Mouse (Mus musculus): ENCODE results near the gene Pnkp. TPM values are rescaled to one million over a fixed set of nuclear protein-coding genes. Genes with fewer than 3 reads are reported as not detected.

The Pnkp gene
- polyA plus RNA-seq, 1 experiment = 52.1 TPM

DNA sequence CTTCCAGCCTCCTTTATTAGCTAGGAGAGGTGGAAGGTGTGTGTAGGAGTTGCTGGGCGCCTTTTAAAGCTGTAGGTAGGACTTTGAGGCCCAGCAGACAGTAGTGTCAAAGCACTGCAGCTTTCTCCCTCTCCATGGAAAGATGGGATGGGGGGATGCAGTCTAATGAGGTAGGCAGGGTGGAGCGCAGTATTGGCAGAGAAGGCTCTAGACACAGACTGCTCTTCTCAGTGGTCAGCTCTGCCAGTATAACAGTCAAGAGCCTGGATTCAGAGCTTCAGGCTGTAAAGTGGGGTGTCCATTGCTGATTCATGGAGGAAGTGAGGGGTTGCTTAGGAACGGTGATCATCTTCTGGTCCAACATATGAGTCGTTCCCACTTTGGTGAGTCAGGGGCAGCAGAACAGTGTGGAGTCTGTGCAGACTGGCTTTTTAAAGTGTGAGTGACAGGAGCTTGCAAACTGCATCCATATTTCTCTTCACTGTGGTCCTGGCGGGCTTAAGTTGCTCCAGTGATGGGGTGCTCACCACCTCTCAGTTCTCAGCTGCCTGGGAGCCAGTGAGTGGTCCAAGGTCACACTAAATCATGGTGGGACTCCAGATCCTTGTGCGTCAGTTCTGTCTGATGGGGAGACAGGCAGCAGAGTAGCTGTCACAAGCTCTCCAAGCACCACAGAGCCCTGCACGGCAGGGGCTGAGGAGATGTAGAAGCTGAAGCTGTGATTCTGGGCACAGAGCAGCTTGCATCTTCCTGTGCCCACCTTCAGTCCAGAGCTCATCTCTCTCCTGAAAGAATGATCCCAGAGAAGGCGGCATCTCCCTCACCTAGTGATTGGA, 5.9 kb upstream of the Pnkp start:
- DNase-seq (ENCODE audit: low read depth, low spot score) = no peak
- WGBS = 64% methylated on average over 8 of the region's 8 CpGs

DNA sequence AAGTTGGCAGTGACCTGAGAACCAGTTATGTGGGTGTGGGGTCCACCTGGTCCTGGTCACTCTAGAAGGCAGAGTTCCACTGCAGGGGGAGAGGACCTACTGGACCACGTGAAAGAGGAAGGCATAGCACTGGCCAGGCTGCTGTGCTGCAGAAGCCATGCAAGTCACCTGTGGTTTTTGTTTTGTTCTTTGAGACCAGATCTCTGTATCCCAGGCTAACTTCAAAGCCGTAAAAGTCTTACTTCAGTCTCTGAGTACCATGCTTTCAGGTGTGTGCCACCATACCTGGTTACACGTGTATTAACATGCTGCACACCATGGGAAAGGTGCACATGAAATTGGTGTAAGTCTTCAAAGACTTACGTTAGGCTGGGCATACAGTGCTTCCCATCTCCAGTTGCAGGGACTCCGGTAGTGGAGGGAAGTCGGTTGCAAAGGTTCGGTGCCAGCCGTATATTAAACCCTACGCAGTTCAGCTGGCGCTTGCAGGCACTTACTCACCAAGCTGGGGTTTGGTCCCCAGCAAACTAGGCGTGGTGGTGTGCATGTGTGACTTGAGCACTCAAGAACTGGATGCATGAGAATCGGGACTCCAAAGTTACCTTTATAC, 5.2 kb upstream of the Pnkp start:
- WGBS = 87% methylated on average over 12 of the region's 12 CpGs

DNA sequence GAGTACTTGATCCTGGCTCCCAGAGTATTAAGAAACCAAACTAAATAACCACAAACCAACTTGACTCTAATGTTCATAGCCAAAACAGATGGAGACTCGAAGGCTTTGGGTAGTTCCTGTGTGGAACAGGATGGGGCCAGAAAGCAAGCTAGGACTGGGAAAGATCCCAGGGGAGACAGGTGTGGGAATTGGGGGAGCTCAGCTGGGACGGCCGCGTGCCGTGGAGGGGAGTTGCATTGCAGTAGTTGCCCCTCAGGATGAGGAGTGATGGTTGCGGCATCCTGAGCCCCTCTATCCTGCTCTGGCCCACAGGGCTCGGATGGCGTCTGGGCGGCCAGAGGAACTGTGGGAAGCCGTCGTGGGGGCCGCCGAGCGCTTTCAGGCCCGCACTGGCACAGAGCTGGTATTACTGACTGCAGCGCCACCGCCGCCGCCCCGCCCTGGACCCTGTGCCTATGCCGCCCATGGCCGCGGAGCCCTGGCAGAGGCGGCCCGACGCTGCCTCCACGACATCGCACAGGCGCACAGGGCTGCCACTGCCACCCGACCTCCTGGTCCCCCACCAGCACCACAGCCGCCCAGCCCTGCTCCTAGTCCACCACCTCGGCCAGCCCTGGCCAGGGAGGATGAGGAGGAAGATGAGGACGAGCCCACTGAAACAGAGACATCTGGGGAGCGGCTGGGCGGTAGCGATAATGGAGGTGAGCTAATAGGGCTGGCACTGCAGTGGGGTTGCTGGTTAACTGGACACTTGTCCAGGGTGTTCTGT, 4.5 kb upstream of the Pnkp start:
- no peak for DNase-seq (ENCODE audit: low read depth, low spot score)

More for the DNA sequence above, 5.2 kb upstream of the Pnkp start:
- no peak for DNase-seq (ENCODE audit: low read depth, low spot score)

GRCm38 (mm10) chr7:44853065-44853464, 3.9 kb upstream of the Pnkp start:
- no peak for DNase-seq (ENCODE audit: low read depth, low spot score)
- WGBS = 92% methylated on average over 2 of the region's 2 CpGs

More for the DNA sequence above, 4.5 kb upstream of the Pnkp start:
- 89% methylated on average over 36 of the region's 36 CpGs for WGBS

- WGBS = 15% methylated on average over 26 of the region's 26 CpGs
- no peak for DNase-seq (ENCODE audit: low read depth, low spot score)
These were observed 3.2 kb upstream of the Pnkp start for GRCm38 (mm10) chr7:44853596-44854355.

GRCm38 (mm10) chr7:44854356-44855031, 2.4 kb upstream of the Pnkp start:
- WGBS = under 1% methylated on average over 45 of the region's 45 CpGs
- DNase-seq (ENCODE audit: low read depth, low spot score) = peak; percentile 88

GRCm38 (mm10) chr7:44855036-44855435, 1.9 kb upstream of the Pnkp start:
- 17% methylated on average over 10 of the region's 10 CpGs for WGBS
- DNase-seq (ENCODE audit: low read depth, low spot score) = no peak

DNA sequence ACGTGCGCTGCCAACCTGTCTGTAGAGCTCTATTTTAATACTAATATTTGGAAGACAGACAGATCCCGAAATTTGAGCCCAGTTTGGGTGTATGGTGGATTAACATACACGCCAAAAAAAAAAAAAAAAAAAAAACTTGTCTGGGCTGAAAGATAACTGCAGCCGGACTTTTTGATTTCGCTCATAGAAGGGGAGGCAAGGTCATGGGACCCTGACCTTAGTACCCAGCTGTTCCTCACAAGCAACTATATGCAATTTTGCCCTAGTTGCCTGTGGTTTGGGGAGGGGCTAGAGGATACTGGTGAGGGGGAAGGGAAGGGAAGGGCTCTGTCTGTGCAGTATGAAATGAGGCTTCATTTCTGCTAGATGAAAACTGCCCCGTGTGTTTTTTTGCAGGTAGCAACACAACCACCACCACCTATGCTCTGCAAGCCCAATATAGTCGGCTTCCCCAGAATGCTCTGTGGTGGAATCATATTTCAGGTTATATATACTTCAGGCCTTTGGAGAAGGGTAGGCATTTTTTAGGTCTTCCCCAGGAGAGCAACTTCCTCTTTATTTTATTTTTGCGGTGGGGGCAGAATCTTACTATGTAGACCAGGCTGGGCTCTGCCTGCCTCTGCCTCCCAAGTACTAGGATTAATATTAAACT, 548 bp upstream of the Pnkp start:
- 53% methylated on average over 9 of the region's 9 CpGs for WGBS
- no peak for DNase-seq (ENCODE audit: low read depth, low spot score)

DNA sequence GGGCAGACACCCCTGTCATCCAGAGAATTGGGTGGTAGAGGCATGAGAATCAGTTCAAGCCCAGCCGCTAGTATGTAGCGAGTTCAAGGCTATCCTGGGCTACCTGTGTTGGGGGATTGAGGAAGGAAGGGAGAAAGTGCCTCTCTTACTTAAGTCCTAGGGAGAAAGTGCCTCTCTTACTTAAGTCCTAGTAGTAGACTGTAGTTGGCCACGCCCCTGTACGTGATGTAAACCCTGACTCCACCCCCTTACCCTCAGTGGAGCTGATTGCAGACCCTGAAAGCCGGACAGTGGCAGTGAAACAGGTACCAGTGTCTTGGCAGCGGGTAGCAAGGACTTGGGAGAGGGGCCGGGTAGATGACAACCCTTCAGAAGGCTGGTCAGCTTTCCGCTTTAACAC, 966 bp downstream of the Pnkp start:
- WGBS = 29% methylated on average over 8 of the region's 8 CpGs
- DNase-seq (ENCODE audit: low read depth, low spot score) = no peak

- 88% methylated on average over 11 of the region's 11 CpGs for WGBS
- no peak for DNase-seq (ENCODE audit: low read depth, low spot score)
These were observed 3.0 kb downstream of the Pnkp start for GRCm38 (mm10) chr7:44859896-44860295.

- no peak for DNase-seq (ENCODE audit: low read depth, low spot score)
- WGBS = 55% methylated on average over 22 of the region's 22 CpGs
These were observed 3.9 kb downstream of the Pnkp start for GRCm38 (mm10) chr7:44860576-44861428.

DNA sequence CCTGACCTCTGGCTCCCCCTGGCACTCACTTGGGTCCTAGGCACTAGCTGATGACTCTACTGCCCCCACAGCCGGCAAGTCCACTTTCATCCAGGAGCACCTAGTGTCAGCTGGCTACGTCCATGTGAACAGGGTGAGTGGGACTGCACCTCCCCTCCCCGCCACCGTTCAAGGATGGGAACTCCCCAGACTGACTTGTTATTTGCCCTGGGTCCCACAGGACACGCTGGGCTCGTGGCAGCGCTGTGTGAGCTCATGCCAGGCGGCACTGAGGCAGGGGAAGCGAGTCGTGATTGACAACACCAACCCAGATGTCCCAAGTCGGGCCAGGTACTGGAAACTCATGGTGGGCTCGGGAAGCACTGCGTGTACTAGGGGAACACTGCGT, 4.5 kb downstream of the Pnkp start:
- WGBS = 86% methylated on average over 14 of the region's 14 CpGs

GRCm38 (mm10) chr7:44862434-44862833, 5.5 kb downstream of the Pnkp start:
- DNase-seq (ENCODE audit: low read depth, low spot score) = no peak
- 78% methylated on average over 8 of the region's 8 CpGs for WGBS

More for the DNA sequence above, 4.5 kb downstream of the Pnkp start:
- DNase-seq (ENCODE audit: low read depth, low spot score) = no peak

DNA sequence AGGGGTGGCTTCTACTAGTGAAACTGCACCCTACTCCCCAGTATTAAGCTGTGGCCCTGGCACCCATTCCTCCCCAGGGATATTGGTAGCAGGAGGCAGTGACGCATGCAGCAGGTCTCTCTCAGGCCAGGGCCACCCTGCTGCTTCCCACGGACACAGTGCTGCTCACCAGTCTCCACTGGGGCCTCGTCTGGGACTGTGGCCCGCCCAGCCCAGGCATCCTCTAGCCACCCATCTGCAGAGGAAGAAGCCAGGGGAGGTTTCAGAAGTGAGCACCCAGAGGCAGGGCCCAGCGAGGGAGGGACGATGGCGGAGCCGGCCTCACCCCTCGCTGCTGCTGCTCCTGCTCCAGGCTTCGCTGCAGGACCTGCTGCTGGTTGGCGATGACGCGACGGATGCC, 6.3 kb downstream of the Pnkp start:
- DNase-seq (ENCODE audit: low read depth, low spot score) = no peak
- 90% methylated on average over 14 of the region's 14 CpGs for WGBS

- 87% methylated on average over 11 of the region's 11 CpGs for WGBS
- no peak for DNase-seq (ENCODE audit: low read depth, low spot score)
These were observed 7.1 kb downstream of the Pnkp start for GRCm38 (mm10) chr7:44863982-44864494.

GRCm38 (mm10) chr7:44864595-44865542, 7.9 kb downstream of the Pnkp start:
- 75% methylated on average over 24 of the region's 24 CpGs for WGBS
- no peak for DNase-seq (ENCODE audit: low read depth, low spot score)

Measured in large intestine, adult 2 months (tissue).